Mouse (Mus musculus) heart, adult 11 months (tissue): ENCODE measurements around the gene Elovl5.

Experiments used
- DNase-seq: peaks from one replicate; pipeline ENCODE4 v3.0.0; 2022

Elovl5 gene

GRCm38 (mm10) chr9:77917074-77917621, at the start of gene Elovl5:
TSS of gene Elovl5 (plus strand) at chr9:77917364.
- DNase-seq: peak; percentile 100

- peak; percentile 56 for DNase-seq
Observed at GRCm38 (mm10) chr9:77891501-77891900, 25.7 kb upstream of the Elovl5 start.

GRCm38 (mm10) chr9:77898551-77898950, 18.6 kb upstream of the Elovl5 start:
- DNase-seq: peak; percentile 16

- DNase-seq: peak; percentile 19
Observed at GRCm38 (mm10) chr9:77904133-77904532, 13.0 kb upstream of the Elovl5 start.

- DNase-seq: no peak
Observed at GRCm38 (mm10) chr9:77909572-77910269, 7.4 kb upstream of the Elovl5 start.

- DNase-seq: peak; percentile 100
Observed at GRCm38 (mm10) chr9:77910270-77911240, 6.6 kb upstream of the Elovl5 start.

- peak; percentile 82 for DNase-seq
Observed at GRCm38 (mm10) chr9:77911508-77912229, 5.5 kb upstream of the Elovl5 start.

GRCm38 (mm10) chr9:77912246-77912645, 4.9 kb upstream of the Elovl5 start:
- DNase-seq: peak; percentile 63

- peak; percentile 82 for DNase-seq
Observed at GRCm38 (mm10) chr9:77914616-77915015, 2.5 kb upstream of the Elovl5 start.

- DNase-seq: peak; percentile 55
Observed at GRCm38 (mm10) chr9:77915791-77916190, 1.4 kb upstream of the Elovl5 start.

GRCm38 (mm10) chr9:77917622-77918131, 513 bp downstream of the Elovl5 start:
- DNase-seq: no peak

GRCm38 (mm10) chr9:77918211-77918610, 1.0 kb downstream of the Elovl5 start:
- peak; percentile 88 for DNase-seq

GRCm38 (mm10) chr9:77918961-77919670, 2.0 kb downstream of the Elovl5 start:
- peak; percentile 88 for DNase-seq

GRCm38 (mm10) chr9:77920481-77920880, 3.3 kb downstream of the Elovl5 start:
- peak; percentile 61 for DNase-seq

- DNase-seq: peak; percentile 86
Observed at GRCm38 (mm10) chr9:77921366-77922260, 4.4 kb downstream of the Elovl5 start.

- DNase-seq: peak; percentile 82
Observed at GRCm38 (mm10) chr9:77923774-77924173, 6.6 kb downstream of the Elovl5 start.

- peak; percentile 86 for DNase-seq
Observed at GRCm38 (mm10) chr9:77924199-77924598, 7.0 kb downstream of the Elovl5 start.

GRCm38 (mm10) chr9:77926151-77926550, 9.0 kb downstream of the Elovl5 start:
- peak; percentile 78 for DNase-seq

GRCm38 (mm10) chr9:77926911-77927310, 9.7 kb downstream of the Elovl5 start:
- peak; percentile 90 for DNase-seq

GRCm38 (mm10) chr9:77927431-77927830, 10.3 kb downstream of the Elovl5 start:
- peak; percentile 87 for DNase-seq

- DNase-seq: no peak
Observed at GRCm38 (mm10) chr9:77928769-77929168, 11.6 kb downstream of the Elovl5 start.
